Mouse (Mus musculus) bone marrow, adult 2 months (tissue): ENCODE measurements around the gene Maml3. TPM values are rescaled to one million over a fixed set of nuclear protein-coding genes. Genes with fewer than 3 reads are reported as not detected.

Experiments used
- H3K27ac ChIP-seq: fragments of 200-500 bp; 2 replicates; pipeline ENCODE4 v1.5.1; 2012; ENCODE audit warnings: low read depth, mild to moderate bottlenecking, control low read depth, inconsistent platforms, low read length; ENCODE audit not compliant: control insufficient read depth, poor library complexity, insufficient read depth
- H3K4me1 ChIP-seq: fragments of 200-500 bp; 2 replicates; pipeline ENCODE4 v1.6.1; 2011; ENCODE audit warnings: low read length; ENCODE audit not compliant: control insufficient read depth, insufficient read depth
- H3K4me3 ChIP-seq: fragments of 200-500 bp; replicated peaks from 2 replicates; pipeline ENCODE3; 2011; ENCODE audit warnings: mild to moderate bottlenecking, low read depth, low read length, control low read depth; ENCODE audit not compliant: control insufficient read depth
- CTCF ChIP-seq: fragments of 200-500 bp; IDR thresholded peaks from 2 replicates; pipeline ENCODE4 v1.5.1; 2011; ENCODE audit warnings: low read length, control low read depth; ENCODE audit not compliant: control insufficient read depth, insufficient read depth
- POLR2A ChIP-seq: fragments of 200-500 bp; IDR thresholded peaks from 2 replicates; pipeline ENCODE4 v1.6.1; 2011; ENCODE audit warnings: low read depth, mild to moderate bottlenecking, control low read depth, low read length, borderline replicate concordance; ENCODE audit not compliant: control insufficient read depth
- whole genome bisulfite sequencing: fragments of 180-500 bp; shearing (Covaris S2); methylation state at CpG from one replicate; pipeline ENCODE4 v1.1.7; 2018; 5-methylcytosine and 5-hydroxymethylcytosine counted together
- polyA plus RNA-seq: library from polyadenylated mRNA; stranded (reverse); fragments of >200 nt; gene quantifications from 2 replicates; pipeline ENCODE4 v1.2.4, GENCODE M21; 2011; ENCODE audit warnings: low replicate concordance; ENCODE audit not compliant: missing spikeins, insufficient read depth, insufficient read length

Maml3 gene
- polyA plus RNA-seq, 1 experiment: 4.9 TPM

- H3K4me3 ChIP-seq: peak overlapping the region; percentile 51
- TF ChIP-seq POLR2A (no peak), CTCF (no peak)
- 2% methylated on average over 13 of the region's 13 CpGs for WGBS
- no peaks in the 10 kb centered on the region for H3K4me1 ChIP-seq
- H3K27ac ChIP-seq: no peak overlapping the region
Observed at GRCm38 (mm10) chr3:52046895-52047372, 57.9 kb downstream of the Maml3 start.

- Histone ChIP-seq H3K27ac (no peak overlapping the region), H3K4me1 (no peaks in the 10 kb centered on the region), H3K4me3 (peak overlapping the region; percentile 45)
- WGBS: 32% methylated on average over 20 of the region's 20 CpGs
- TF ChIP-seq POLR2A (no peak), CTCF (no peak)
Observed at GRCm38 (mm10) chr3:52046027-52046700, 58.7 kb downstream of the Maml3 start.

- Histone ChIP-seq H3K27ac (no peak overlapping the region), H3K4me3 (no peak overlapping the region), H3K4me1 (no peaks in the 10 kb centered on the region)
- TF ChIP-seq CTCF (no peak), POLR2A (no peak)
- 62% methylated on average over 6 of the region's 6 CpGs for WGBS
Observed at GRCm38 (mm10) chr3:52045221-52045641, 59.6 kb downstream of the Maml3 start.

- no peak overlapping the region for H3K27ac ChIP-seq
- no peak for TF ChIP-seq POLR2A
- no peak for TF ChIP-seq CTCF
- WGBS: 85% methylated on average over 14 of the region's 14 CpGs
Observed at GRCm38 (mm10) chr3:52044651-52045050, 60.2 kb downstream of the Maml3 start.

GRCm38 (mm10) chr3:52043847-52044246, 61.0 kb downstream of the Maml3 start:
- H3K27ac ChIP-seq: no peak overlapping the region
- TF ChIP-seq CTCF: no peak
- no peak for TF ChIP-seq POLR2A
- no peak overlapping the region for H3K4me3 ChIP-seq
- no peaks in the 10 kb centered on the region for H3K4me1 ChIP-seq
- WGBS: 67% methylated on average over 4 of the region's 4 CpGs

More at GRCm38 (mm10) chr3:52044651-52045050, 60.2 kb downstream of the Maml3 start:
- H3K4me1 ChIP-seq: no peaks in the 10 kb centered on the region
- no peak overlapping the region for H3K4me3 ChIP-seq

GRCm38 (mm10) chr3:52042680-52043079, 62.2 kb downstream of the Maml3 start:
- TF ChIP-seq POLR2A (no peak), CTCF (no peak)
- no peak overlapping the region for H3K27ac ChIP-seq
- WGBS: 60% methylated on average over 3 of the region's 3 CpGs
- H3K4me1 ChIP-seq: no peaks in the 10 kb centered on the region
- H3K4me3 ChIP-seq: no peak overlapping the region

GRCm38 (mm10) chr3:52039958-52040357, 64.9 kb downstream of the Maml3 start:
- Histone ChIP-seq H3K4me1 (no peaks in the 10 kb centered on the region), H3K4me3 (no peak overlapping the region), H3K27ac (no peak overlapping the region)
- WGBS: 58% methylated on average over 7 of the region's 7 CpGs
- no peak for TF ChIP-seq CTCF
- TF ChIP-seq POLR2A: no peak

- no peaks in the 10 kb centered on the region for H3K4me1 ChIP-seq
- H3K4me3 ChIP-seq: no peak overlapping the region
- TF ChIP-seq POLR2A (no peak), CTCF (no peak)
- H3K27ac ChIP-seq: no peak overlapping the region
- 75% methylated on average over 5 of the region's 5 CpGs for WGBS
Observed at GRCm38 (mm10) chr3:52037260-52037659, 67.6 kb downstream of the Maml3 start.

GRCm38 (mm10) chr3:52035404-52035803, 69.5 kb downstream of the Maml3 start:
- WGBS: 31% methylated on average over 8 of the region's 8 CpGs
- no peak for TF ChIP-seq POLR2A
- no peak for TF ChIP-seq CTCF
- no peak overlapping the region for H3K4me3 ChIP-seq
- H3K4me1 ChIP-seq: no peaks in the 10 kb centered on the region
- H3K27ac ChIP-seq: no peak overlapping the region
